Mouse (Mus musculus): ENCODE results near the gene Nfyc. TPM values are rescaled to one million over a fixed set of nuclear protein-coding genes. Genes with fewer than 3 reads are reported as not detected.

Gene Nfyc
- polyA plus RNA-seq, 1 experiment from 2014 or later, result 44.8 TPM

DNA sequence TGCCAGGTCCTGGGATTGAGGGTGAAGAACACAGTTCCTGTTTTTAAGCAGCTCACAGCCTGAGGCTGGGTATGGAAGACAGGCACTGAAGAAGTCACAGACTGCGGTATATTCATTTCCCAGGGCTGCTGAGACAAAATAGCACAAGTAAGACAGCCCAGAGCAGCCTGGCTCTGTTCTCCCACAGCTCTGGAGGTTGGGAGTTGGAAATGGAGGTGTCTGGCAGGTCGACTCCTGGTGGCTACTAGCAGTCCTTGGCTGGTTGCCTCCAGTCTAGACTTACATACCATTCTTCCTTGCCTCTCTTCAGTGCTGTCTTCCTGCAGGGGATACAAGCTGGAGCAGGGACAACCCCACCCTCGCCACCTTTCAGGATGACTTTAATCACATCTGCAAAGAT, 37.6 kb upstream of the Nfyc start:
- no peak overlapping the region for H3K4me2 ChIP-seq (replicated peaks; ENCODE audit: low read depth)
- 65% methylated on average over 3 of the region's 3 CpGs for WGBS
- H3K36me3 ChIP-seq (ENCODE audit: control insufficient read depth, insufficient read depth, low read length), result no peaks in the 10 kb centered on the region
- H3K9ac ChIP-seq (ENCODE audit: low read length), result no peak overlapping the region
- TF ChIP-seq CTCF (IDR thresholded peaks at IDR 0.05; ENCODE audit: low read depth) (no peak), EP300 (optimal IDR thresholded peaks at IDR 0.05) (no peak)
- no peak for ATAC-seq (ENCODE audit: low FRiP score, low TSS enrichment)
- H3K27ac ChIP-seq (replicated peaks), result no peak overlapping the region
- H3K4me3 ChIP-seq (ENCODE audit: low read depth, low read length), result no peak overlapping the region
- H3K27me3 ChIP-seq (ENCODE audit: control insufficient read depth, insufficient read depth, low read length), result no peaks in the 10 kb centered on the region
- no peaks in the 10 kb centered on the region for H3K9me3 ChIP-seq (ENCODE audit: control insufficient read depth, low read length)
- no peak for DNase-seq (ENCODE audit: low spot score)
- no peaks in the 10 kb centered on the region for H3K4me1 ChIP-seq (replicated peaks; ENCODE audit: control insufficient read depth, insufficient read depth)

DNA sequence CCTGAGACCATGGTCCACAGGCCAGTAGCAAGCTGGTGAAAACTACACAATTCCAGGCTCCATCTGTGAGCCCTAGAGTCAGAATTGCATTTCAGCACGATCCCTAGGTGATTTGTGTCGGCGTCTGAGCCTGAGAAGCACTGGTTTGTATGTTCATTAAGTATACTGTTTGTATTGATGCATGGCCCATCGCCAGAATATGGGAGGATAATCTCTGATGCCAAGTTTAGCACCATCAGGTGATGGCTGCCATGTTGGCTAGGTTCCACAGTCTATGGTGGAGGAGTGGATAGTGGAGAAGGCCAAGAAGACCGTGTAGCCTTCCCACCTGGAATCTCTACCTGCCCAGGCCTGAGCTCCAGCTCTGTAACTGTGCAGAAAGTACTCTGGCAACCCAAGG, 36.9 kb upstream of the Nfyc start:
- Histone ChIP-seq H3K4me3 (ENCODE audit: low read depth, low read length) (no peak overlapping the region), H3K36me3 (ENCODE audit: control insufficient read depth, insufficient read depth, low read length) (no peaks in the 10 kb centered on the region), H3K9ac (ENCODE audit: low read length) (no peak overlapping the region), H3K4me1 (replicated peaks; ENCODE audit: control insufficient read depth, insufficient read depth) (no peaks in the 10 kb centered on the region), H3K9me3 (ENCODE audit: control insufficient read depth, low read length) (no peaks in the 10 kb centered on the region), H3K27me3 (ENCODE audit: control insufficient read depth, insufficient read depth, low read length) (no peaks in the 10 kb centered on the region), H3K4me2 (replicated peaks; ENCODE audit: low read depth) (no peak overlapping the region), H3K27ac (replicated peaks) (no peak overlapping the region)
- TF ChIP-seq CTCF (IDR thresholded peaks at IDR 0.05; ENCODE audit: low read depth), result no peak
- no peak for TF ChIP-seq EP300 (optimal IDR thresholded peaks at IDR 0.05)
- no peak for DNase-seq (ENCODE audit: low spot score)
- WGBS, result 70% methylated on average over 5 of the region's 5 CpGs
- no peak for ATAC-seq (ENCODE audit: low FRiP score, low TSS enrichment)

DNA sequence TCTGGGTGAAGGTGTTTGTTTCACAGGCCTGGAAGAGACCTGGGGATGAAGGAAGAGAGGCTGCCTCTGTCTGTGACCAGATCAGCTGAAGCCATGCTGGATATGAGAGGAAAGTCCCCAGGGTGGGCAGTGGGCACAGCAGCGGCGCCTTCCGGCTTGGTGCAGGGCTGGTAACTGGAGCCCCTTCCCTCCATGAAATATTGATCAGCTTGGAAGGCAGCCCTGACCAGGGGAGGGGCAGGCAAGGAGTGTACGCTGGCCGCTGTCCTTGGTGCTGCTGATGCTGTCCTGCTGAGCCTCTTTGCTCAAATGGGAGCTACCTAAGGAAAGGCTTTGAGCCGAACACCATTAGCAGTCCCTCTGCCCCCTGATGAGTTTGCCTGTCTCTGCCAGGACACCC, 34.8 kb upstream of the Nfyc start:
- no peaks in the 10 kb centered on the region for H3K27me3 ChIP-seq (ENCODE audit: control insufficient read depth, insufficient read depth, low read length)
- H3K27ac ChIP-seq (replicated peaks), result no peak overlapping the region
- H3K36me3 ChIP-seq (ENCODE audit: control insufficient read depth, insufficient read depth, low read length), result no peaks in the 10 kb centered on the region
- H3K4me1 ChIP-seq (replicated peaks; ENCODE audit: control insufficient read depth, insufficient read depth), result no peaks in the 10 kb centered on the region
- peak; percentile 77 for DNase-seq (ENCODE audit: low spot score)
- 6% methylated on average over 6 of the region's 6 CpGs for WGBS
- TF ChIP-seq EP300 (optimal IDR thresholded peaks at IDR 0.05) (no peak), CTCF (IDR thresholded peaks at IDR 0.05; ENCODE audit: low read depth) (no peak)
- H3K4me3 ChIP-seq (ENCODE audit: low read depth, low read length), result no peak overlapping the region
- no peak overlapping the region for H3K4me2 ChIP-seq (replicated peaks; ENCODE audit: low read depth)
- no peaks in the 10 kb centered on the region for H3K9me3 ChIP-seq (ENCODE audit: control insufficient read depth, low read length)
- no peak overlapping the region for H3K9ac ChIP-seq (ENCODE audit: low read length)
- 0 out of 2 replicates have a peak, but pooled peaks have one; percentile 39 for ATAC-seq (ENCODE audit: low FRiP score, low TSS enrichment)

DNA sequence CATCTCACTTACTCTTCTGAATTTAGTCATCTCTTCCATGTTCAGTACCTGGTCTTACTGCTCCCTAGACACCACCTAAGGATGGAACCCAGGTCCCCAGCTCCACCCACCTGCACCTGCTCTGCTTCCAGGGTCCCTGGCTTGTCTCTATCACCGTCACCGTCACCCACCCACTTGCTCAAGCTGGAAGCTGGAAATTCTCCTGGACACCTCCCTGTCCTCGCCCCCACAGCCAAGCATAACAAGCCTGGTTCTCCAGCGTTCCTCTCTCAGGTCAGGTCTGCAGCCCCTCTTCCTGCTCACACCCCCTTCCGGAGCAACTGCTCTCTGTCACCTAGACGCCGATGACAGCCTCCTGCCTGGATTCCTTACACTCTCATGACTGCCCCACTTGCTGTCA, 28.5 kb upstream of the Nfyc start:
- DNase-seq (ENCODE audit: low spot score), result no peak
- no peak for TF ChIP-seq EP300 (optimal IDR thresholded peaks at IDR 0.05)
- no peak for TF ChIP-seq CTCF (IDR thresholded peaks at IDR 0.05; ENCODE audit: low read depth)
- no peak overlapping the region for H3K4me2 ChIP-seq (replicated peaks; ENCODE audit: low read depth)
- no peak overlapping the region for H3K9ac ChIP-seq (ENCODE audit: low read length)
- H3K9me3 ChIP-seq (ENCODE audit: control insufficient read depth, low read length), result no peaks in the 10 kb centered on the region
- H3K27ac ChIP-seq (replicated peaks), result no peak overlapping the region
- ATAC-seq (ENCODE audit: low FRiP score, low TSS enrichment), result no peak
- 59% methylated on average over 7 of the region's 7 CpGs for WGBS
- no peak overlapping the region for H3K4me3 ChIP-seq (ENCODE audit: low read depth, low read length)
- no peaks in the 10 kb centered on the region for H3K27me3 ChIP-seq (ENCODE audit: control insufficient read depth, insufficient read depth, low read length)
- H3K4me1 ChIP-seq (replicated peaks; ENCODE audit: control insufficient read depth, insufficient read depth), result no peaks in the 10 kb centered on the region
- H3K36me3 ChIP-seq (ENCODE audit: control insufficient read depth, insufficient read depth, low read length), result no peaks in the 10 kb centered on the region

DNA sequence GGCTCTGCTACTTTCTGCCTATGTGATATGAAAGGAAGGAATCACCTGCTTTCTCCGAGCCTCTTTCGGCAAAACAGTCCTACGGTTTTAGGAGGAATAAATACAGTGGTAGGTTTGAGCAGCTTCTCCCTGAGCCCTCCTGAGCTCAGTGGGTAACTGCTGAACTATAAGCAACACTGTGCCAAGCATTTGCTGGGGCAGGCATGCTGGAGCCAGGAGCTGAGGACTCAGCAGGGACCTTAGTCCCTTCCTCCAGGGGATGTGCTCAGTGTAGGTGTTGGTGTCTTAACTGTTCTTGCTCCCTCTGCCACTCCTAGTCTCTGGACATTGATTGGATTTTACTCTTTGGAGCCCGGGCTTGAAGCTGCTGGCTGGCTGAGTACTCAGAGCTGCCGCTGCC, 25.0 kb upstream of the Nfyc start:
- TF ChIP-seq EP300 (optimal IDR thresholded peaks at IDR 0.05) (no peak), CTCF (IDR thresholded peaks at IDR 0.05; ENCODE audit: low read depth) (no peak)
- no peaks in the 10 kb centered on the region for H3K9me3 ChIP-seq (ENCODE audit: control insufficient read depth, low read length)
- DNase-seq (ENCODE audit: low spot score) (no peak), ATAC-seq (ENCODE audit: low FRiP score, low TSS enrichment) (no peak)
- H3K9ac ChIP-seq (ENCODE audit: low read length), result no peak overlapping the region
- H3K4me2 ChIP-seq (replicated peaks; ENCODE audit: low read depth), result no peak overlapping the region
- no peak overlapping the region for H3K27ac ChIP-seq (replicated peaks)
- H3K27me3 ChIP-seq (ENCODE audit: control insufficient read depth, insufficient read depth, low read length), result no peaks in the 10 kb centered on the region
- H3K36me3 ChIP-seq (ENCODE audit: control insufficient read depth, insufficient read depth, low read length), result no peaks in the 10 kb centered on the region
- H3K4me1 ChIP-seq (replicated peaks; ENCODE audit: control insufficient read depth, insufficient read depth), result no peaks in the 10 kb centered on the region
- H3K4me3 ChIP-seq (ENCODE audit: low read depth, low read length), result no peak overlapping the region
- 50% methylated on average over 5 of the region's 5 CpGs for WGBS

DNA sequence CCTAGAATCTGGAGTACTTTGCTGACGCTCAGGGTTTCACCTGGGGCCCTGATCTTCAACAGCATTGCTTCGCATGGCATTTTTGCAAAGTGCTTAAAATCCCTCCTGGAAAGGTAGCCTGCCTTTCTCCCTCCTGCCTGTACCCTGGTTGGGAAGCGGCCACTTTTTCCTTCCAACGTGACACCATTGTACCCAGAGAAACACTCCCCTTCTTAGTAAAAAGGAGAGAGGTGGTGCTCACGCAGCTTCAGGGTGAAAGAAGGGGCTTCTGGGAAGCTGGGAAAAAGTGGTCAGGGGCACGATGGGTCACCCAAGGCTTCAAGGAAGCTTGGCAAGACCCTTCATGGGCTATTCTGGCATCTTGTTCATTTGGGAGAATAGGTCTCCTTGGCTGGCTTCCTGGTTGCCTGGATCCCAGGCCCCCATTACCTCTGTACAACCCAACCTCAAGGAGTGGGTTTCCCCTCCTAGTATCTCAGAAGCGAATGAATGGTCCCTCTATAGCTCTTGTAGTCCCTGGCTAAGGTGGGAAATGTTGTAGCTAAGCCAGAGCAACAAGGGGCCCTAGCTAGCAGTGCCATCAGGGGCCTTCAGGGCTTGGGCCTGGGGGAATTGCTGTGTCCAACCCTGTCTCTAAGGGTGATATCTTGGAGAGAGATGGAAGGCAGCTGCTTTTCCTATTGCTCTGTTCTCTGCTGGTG, 24.1 kb upstream of the Nfyc start:
- H3K27ac ChIP-seq (replicated peaks), result no peak overlapping the region
- H3K4me3 ChIP-seq (ENCODE audit: low read depth, low read length), result peak overlapping the region; percentile 58
- WGBS, result 37% methylated on average over 7 of the region's 7 CpGs
- H3K9ac ChIP-seq (ENCODE audit: low read length), result no peak overlapping the region
- no peak for ATAC-seq (ENCODE audit: low FRiP score, low TSS enrichment)
- DNase-seq (ENCODE audit: low spot score), result no peak
- no peaks in the 10 kb centered on the region for H3K9me3 ChIP-seq (ENCODE audit: control insufficient read depth, low read length)
- H3K27me3 ChIP-seq (ENCODE audit: control insufficient read depth, insufficient read depth, low read length), result no peaks in the 10 kb centered on the region
- TF ChIP-seq CTCF (IDR thresholded peaks at IDR 0.05; ENCODE audit: low read depth) (no peak), EP300 (optimal IDR thresholded peaks at IDR 0.05) (no peak)
- H3K4me2 ChIP-seq (replicated peaks; ENCODE audit: low read depth), result peak overlapping the region; percentile 88
- no peaks in the 10 kb centered on the region for H3K36me3 ChIP-seq (ENCODE audit: control insufficient read depth, insufficient read depth, low read length)
- no peaks in the 10 kb centered on the region for H3K4me1 ChIP-seq (replicated peaks; ENCODE audit: control insufficient read depth, insufficient read depth)

Measured in stomach, postnatal 0 days (tissue).